Mouse (Mus musculus) cerebellum, adult 18-20 months (tissue): ENCODE results near the gene Sgpp1.
A peak's percentile ranks its signal among the peaks of the same experiment; 100 is the strongest.

Experiments used
- DNase-seq, 2 experiments: peaks; one replicate each; pipeline ENCODE4 v3.0.0; 2021

The Sgpp1 gene

GRCm38 (mm10) chr12:75735246-75736200 lies at the start of gene Sgpp1:
TSS of gene Sgpp1 (minus strand) at chr12:75735729.
- DNase-seq, result peak; percentile 88 to 91

DNA sequence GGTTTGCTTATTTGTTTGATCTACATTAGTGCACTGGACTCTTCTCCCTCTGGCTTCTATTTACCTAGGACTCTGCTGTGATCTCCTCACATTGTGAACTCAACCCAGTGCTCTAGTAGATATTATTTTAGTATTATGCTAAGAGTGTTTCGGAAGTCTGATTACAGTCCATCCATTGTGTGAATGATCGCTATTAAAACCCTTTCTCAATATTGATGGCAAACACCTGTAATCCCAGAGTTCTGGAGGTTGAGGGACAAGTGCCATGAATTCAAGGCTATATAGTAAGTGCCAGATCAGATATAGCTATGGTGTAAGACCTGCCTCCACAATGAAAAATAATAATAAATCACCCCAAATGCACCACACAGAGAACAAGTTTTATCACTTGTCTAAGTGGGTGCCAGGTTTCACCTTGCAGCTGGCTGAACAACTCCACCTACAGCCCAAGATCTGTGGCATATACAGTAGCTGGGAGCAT lies 48.8 kb upstream of the Sgpp1 start:
- DNase-seq, result no peak

GRCm38 (mm10) chr12:75781995-75782394 lies 46.5 kb upstream of the Sgpp1 start:
- no peak for DNase-seq

- no peak for DNase-seq
These were observed 45.9 kb upstream of the Sgpp1 start for GRCm38 (mm10) chr12:75781445-75781844.

GRCm38 (mm10) chr12:75772424-75773034 lies 37.0 kb upstream of the Sgpp1 start:
- DNase-seq, result peak; percentile 26 to 44

DNA sequence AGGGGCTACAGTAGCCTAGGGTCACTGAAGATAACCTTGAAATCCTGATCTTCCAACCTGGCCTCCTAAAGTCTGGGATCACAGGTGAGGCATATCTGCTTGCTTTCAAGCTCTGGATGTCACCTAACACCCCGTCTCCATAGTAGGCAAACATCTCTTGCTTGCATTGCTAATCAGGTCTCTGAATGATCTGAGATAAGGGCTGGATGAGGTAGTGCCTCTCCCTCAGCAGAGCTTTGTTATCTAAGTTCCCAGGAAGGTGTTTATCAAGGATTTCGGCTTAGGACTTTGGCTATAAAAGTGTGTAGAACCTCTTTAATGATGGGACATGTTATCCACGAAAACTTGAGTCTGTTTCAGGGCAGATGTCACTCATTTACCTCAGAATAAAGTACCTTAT lies 35.9 kb upstream of the Sgpp1 start:
- no peak for DNase-seq

DNA sequence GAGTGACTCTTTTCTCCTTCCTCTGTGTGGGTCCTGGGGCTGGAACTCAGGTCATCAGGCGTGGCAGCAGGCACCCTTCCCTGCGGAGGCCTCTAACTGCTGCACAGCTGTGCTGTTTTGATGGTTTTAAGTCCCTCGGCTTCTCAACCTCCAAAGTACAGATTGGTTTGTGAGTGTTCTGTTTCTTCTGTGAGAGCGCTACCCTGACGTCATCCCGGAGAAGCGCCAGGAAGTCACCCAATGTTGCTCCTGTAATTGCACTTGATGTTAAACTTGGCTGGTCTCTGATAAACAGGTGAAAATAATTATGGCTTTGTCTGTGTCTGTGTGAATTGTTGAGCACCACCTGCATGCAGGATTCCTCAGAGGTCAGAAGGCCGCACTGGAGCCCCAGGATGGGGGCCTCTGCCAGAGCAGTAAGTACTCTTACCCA lies 31.4 kb upstream of the Sgpp1 start:
- no peak for DNase-seq

- no peak for DNase-seq
These were observed 30.9 kb upstream of the Sgpp1 start for GRCm38 (mm10) chr12:75766395-75766794.

DNA sequence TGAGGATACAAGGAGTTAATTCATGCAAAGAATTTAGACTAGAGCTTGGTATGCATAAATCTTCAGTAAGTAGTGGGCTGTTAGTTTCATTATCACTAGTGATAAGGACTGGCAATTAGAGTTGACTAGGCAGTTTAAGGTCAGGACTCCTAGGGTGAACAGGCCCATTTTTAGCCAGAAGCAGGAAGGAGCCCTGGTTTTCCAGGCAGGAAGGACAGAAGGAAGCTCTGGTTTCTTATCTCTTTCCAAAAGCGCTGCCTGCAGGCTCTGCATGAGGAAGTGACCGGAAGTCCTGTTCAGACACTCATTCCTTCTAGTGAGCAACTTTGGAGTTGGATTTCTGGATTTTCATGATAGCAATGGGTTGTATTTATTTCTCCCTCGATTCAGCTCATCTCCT lies 30.2 kb upstream of the Sgpp1 start:
- no peak for DNase-seq

GRCm38 (mm10) chr12:75756387-75756786 lies 20.9 kb upstream of the Sgpp1 start:
- no peak for DNase-seq

- DNase-seq, result no peak
These were observed 18.2 kb upstream of the Sgpp1 start for GRCm38 (mm10) chr12:75753730-75754129.

DNA sequence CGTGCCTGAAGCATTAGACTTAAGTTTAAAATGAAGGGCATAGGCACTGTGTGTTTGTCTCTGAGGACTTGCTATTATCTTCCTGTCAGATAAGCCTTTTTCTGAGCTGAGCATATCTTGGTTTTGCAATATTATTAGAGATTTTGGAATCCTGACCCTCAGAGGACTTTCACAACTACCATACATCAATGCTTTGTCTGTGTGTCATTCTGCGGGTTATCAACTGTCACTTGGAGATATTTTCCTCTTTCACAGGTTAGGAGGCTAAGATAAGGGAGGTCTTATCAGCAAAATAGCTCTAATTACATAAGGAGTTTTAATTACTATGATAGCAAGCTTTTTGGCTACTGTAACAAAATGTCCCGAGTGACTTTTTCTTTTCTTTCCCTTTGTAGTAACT lies 16.5 kb upstream of the Sgpp1 start:
- DNase-seq, result no peak

GRCm38 (mm10) chr12:75748574-75748973 lies 13.0 kb upstream of the Sgpp1 start:
- no peak for DNase-seq

GRCm38 (mm10) chr12:75745697-75746290 lies 10.3 kb upstream of the Sgpp1 start:
- DNase-seq, result no peak

GRCm38 (mm10) chr12:75742101-75742500 lies 6.6 kb upstream of the Sgpp1 start:
- DNase-seq, result no peak

GRCm38 (mm10) chr12:75741273-75741672 lies 5.7 kb upstream of the Sgpp1 start:
- no peak for DNase-seq

GRCm38 (mm10) chr12:75740451-75740850 lies 4.9 kb upstream of the Sgpp1 start:
- no peak for DNase-seq

- DNase-seq, result no peak
These were observed 4.1 kb upstream of the Sgpp1 start for GRCm38 (mm10) chr12:75739611-75740010.

DNA sequence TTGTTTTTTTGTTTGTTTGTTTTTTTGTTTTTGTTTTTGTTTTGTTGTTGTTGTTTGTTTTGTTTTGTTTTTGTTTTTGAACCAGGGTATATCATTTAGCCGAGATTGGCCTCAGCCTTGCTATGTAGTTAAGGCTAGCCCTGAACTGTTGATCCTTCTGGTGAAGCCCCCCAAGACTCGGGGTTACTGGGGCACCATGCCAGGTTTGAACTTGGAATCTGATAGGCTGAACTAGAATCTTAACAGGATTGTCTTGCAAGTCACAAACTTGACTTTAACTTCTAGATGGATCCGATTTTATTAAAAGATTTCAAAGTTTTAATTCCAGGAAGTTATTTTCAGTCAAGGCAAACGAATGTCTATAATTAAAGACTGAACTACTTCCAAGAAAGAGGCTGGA lies 767 bp upstream of the Sgpp1 start:
- peak in 1 of 2 experiments; percentile 19 for DNase-seq

DNA sequence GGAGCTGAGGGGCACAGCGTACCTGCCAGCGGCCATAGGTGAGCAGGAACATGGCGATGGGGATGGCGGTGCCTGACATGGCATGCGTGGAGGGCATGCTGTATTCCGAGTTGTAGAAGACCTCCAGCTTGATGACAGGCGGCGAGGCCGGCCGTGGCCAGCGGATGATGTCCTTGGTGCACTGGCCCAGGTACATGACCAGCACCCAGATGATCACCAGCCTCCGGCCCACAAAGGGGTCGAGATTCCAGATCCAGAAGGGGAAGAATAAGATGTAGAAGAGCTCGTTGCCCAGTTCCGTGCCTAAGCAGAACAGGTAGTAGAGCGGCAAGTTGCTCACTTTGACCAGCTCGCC lies 661 bp downstream of the Sgpp1 start:
- DNase-seq, result peak in 1 of 2 experiments; percentile 50

DNA sequence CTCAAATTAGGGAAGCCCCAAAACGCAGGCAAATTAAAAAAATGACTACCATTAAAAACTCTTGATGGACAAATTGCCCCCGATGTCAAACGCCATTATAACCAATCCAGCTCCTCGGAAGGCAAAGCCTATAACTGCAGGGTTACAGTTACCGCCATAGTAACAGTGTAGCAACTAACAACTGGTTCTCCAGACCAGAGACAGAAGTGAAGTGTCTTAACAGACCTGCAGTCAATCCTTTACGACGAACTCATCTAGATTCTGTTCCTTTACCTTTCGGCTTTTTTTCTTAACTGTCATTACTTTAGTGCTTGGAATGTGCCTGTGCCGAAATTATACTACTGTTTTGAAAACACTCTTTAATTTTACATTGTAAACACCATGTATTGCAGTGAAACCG lies 1.4 kb downstream of the Sgpp1 start:
- no peak for DNase-seq

DNA sequence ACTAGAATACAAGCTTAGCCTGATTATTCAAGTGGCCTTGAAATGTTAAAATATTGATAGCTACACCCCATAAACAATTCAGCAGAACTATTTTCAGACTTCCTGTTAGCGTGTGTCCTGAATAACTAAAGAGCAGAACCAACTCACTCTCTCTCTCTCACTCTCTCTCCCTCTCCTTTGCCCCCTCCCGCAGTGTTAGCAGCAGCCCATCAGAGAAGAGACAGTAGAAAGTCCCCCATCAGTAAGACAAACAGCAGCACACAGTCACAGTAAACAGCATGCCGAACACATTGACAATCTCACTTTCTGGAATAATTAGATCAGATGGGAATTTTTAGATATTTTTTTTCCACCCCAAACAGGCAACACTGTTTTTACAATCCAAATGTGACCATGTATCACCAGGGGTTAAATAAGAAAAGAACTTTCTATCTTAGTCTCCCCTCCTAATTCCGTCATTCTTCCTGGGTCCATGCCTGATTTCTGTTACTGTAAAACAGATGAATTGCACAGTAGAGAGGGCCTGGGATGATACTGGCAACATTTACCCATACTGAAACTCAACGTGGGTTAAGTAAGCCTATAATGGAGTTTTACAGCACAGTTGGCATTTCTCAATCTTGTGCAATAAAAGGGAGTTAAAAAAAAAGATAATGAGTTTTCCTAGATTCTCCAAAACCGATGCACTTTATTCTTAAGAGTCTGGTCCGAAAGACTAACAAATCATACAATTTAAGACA lies 2.0 kb downstream of the Sgpp1 start:
- DNase-seq, result no peak

DNA sequence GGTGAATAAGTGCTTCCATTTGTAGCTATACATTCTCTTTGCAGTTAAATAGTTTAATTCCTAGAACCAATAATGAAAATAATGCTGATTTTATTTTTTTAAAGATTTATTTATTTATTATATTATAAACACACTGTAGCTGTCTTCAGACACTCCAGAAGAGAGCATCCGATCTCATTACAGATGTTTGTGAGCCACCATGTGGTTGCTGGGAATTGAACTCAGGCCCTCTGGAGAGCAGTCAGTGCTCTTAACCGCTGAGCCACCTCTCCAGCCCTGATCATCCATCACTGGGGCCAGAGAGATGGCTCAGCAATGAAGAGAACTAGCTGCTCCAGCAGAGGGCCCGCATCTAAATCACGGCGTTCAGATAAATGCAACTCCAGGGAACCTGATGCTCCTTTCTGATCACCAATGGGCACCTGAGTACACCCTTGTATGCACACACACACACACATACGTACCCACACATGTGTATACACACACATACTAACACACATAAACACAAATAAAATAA lies 3.5 kb downstream of the Sgpp1 start:
- peak in 1 of 2 experiments; percentile 34 for DNase-seq
